Mouse (Mus musculus) forebrain, postnatal 0 days (tissue): ENCODE measurements at regions not wholly inside any gene's neighbourhood (a gene's known extent, or its start where the extent isn't known, plus 50 kb on each side); places are given as distances from the start of the nearest gene placed in this dataset.

ENCODE experiments used
- ATAC-seq: fragments of 200-750 bp; cut with Nextera tagmentation; 2 replicates; pipeline ENCODE4 v1.8.0; 2017; ENCODE audit warnings: mild to moderate bottlenecking, moderate library complexity
- DNase-seq: peaks from one replicate; pipeline ENCODE4 v3.0.0-alpha.2; 2015
- H3K27ac ChIP-seq: fragments of 300-500 bp; sonication (generic); 2 replicates; pipeline ENCODE4 v1.5.1; 2014; ENCODE audit warnings: low read depth, mild to moderate bottlenecking, antibody characterized with exemption, low read length, moderate library complexity, mixed read lengths
- H3K27me3 ChIP-seq: fragments of 300-500 bp; sonication (generic); 2 replicates; pipeline ENCODE4 v1.6.1; 2014; ENCODE audit warnings: mild to moderate bottlenecking, low read length, mixed read lengths; ENCODE audit not compliant: insufficient read depth
- H3K36me3 ChIP-seq: fragments of 300-500 bp; sonication (generic); 2 replicates; pipeline ENCODE4 v1.6.1; 2014; ENCODE audit warnings: mild to moderate bottlenecking, moderate library complexity; ENCODE audit not compliant: insufficient read depth
- H3K4me1 ChIP-seq: fragments of 300-500 bp; sonication (generic); 2 replicates; pipeline ENCODE4 v1.6.1; 2014; ENCODE audit warnings: antibody characterized with exemption; ENCODE audit not compliant: insufficient read depth
- H3K4me2 ChIP-seq: fragments of 300-500 bp; sonication (generic); 2 replicates; pipeline ENCODE4 v1.6.1; 2014; ENCODE audit warnings: low read depth, mild to moderate bottlenecking, moderate library complexity
- H3K4me3 ChIP-seq: fragments of 300-500 bp; sonication (generic); 2 replicates; pipeline ENCODE4 v1.5.1; 2014; ENCODE audit warnings: low read depth, low read length, mixed read lengths
- H3K9ac ChIP-seq: fragments of 300-500 bp; sonication (generic); 2 replicates; pipeline ENCODE4 v1.6.1; 2014; ENCODE audit warnings: mild to moderate bottlenecking
- H3K9me3 ChIP-seq: fragments of 300-500 bp; sonication (generic); 2 replicates; pipeline ENCODE4 v1.6.1; 2016; ENCODE audit warnings: low read length
- CTCF ChIP-seq: sonication (generic); IDR thresholded peaks from 2 replicates; pipeline ENCODE4 v1.5.1; 2016; ENCODE audit warnings: antibody characterized with exemption, control low read depth, low read depth
- WGBS: fragments of 180-500 bp; shearing (Covaris S2); extraction: QIAGEN DNeasy Blood & Tissue Kit; methylation state at CpG from one replicate; pipeline ENCODE4 v1.1.7; 2014; 5-methylcytosine and 5-hydroxymethylcytosine counted together

- H3K4me3 ChIP-seq, result no peak overlapping the region
- no peaks in the 10 kb centered on the region for H3K4me1 ChIP-seq
- no peaks in the 10 kb centered on the region for H3K36me3 ChIP-seq
- no peak overlapping the region for H3K4me2 ChIP-seq
- no peak overlapping the region for H3K9ac ChIP-seq
- peaks cover 76% of the 10 kb centered on the region for H3K27me3 ChIP-seq
- no peak for TF ChIP-seq CTCF
- H3K27ac ChIP-seq, result no peak overlapping the region
- DNase-seq (no peak), ATAC-seq (no peak)
- 79% methylated on average over 7 of the region's 7 CpGs for WGBS
- H3K9me3 ChIP-seq, result no peaks in the 10 kb centered on the region
Observed at GRCm38 (mm10) chr3:66739356-66740014, 241.7 kb upstream of the Rsrc1 start.

GRCm38 (mm10) chr3:66744133-66744913 lies 236.9 kb upstream of the Rsrc1 start:
- ATAC-seq, result no peak
- 78% methylated on average over 11 of the region's 11 CpGs for WGBS
- Histone ChIP-seq H3K4me1 (peaks cover 13% of the 10 kb centered on the region; the same call in 1 of the 2 replicates), H3K4me2 (no peak overlapping the region), H3K9ac (no peak overlapping the region), H3K27ac (no peak overlapping the region), H3K36me3 (no peaks in the 10 kb centered on the region), H3K27me3 (peaks cover 70% of the 10 kb centered on the region), H3K9me3 (no peaks in the 10 kb centered on the region), H3K4me3 (no peak overlapping the region)
- TF ChIP-seq CTCF, result no peak
- DNase-seq, result no peak

- no peak overlapping the region for H3K27ac ChIP-seq
- 11% methylated on average over 19 of the region's 19 CpGs for WGBS
- DNase-seq (peak; percentile 84), ATAC-seq (peak; percentile 92)
- H3K4me3 ChIP-seq, result peak overlapping the region; percentile 16
- H3K9ac ChIP-seq, result no peak overlapping the region
- H3K9me3 ChIP-seq, result no peaks in the 10 kb centered on the region
- H3K36me3 ChIP-seq, result no peaks in the 10 kb centered on the region
- no peak for TF ChIP-seq CTCF
- peak overlapping the region; percentile 46 for H3K4me2 ChIP-seq
- H3K27me3 ChIP-seq, result peaks cover 71% of the 10 kb centered on the region
- H3K4me1 ChIP-seq, result peaks cover 13% of the 10 kb centered on the region; the same call in 1 of the 2 replicates
Observed at GRCm38 (mm10) chr3:66746373-66747072, 234.7 kb upstream of the Rsrc1 start.

GRCm38 (mm10) chr3:66747073-66747710 lies 234.0 kb upstream of the Rsrc1 start:
- peak overlapping the region; percentile 16 for H3K4me3 ChIP-seq
- H3K27me3 ChIP-seq, result peaks cover 66% of the 10 kb centered on the region
- H3K4me2 ChIP-seq, result peak overlapping the region; percentile 46
- WGBS, result 15% methylated on average over 20 of the region's 20 CpGs
- H3K4me1 ChIP-seq, result peaks cover 13% of the 10 kb centered on the region; the same call in 1 of the 2 replicates
- no peaks in the 10 kb centered on the region for H3K9me3 ChIP-seq
- DNase-seq (no peak), ATAC-seq (peak; percentile 55)
- no peak for TF ChIP-seq CTCF
- H3K9ac ChIP-seq, result no peak overlapping the region
- H3K36me3 ChIP-seq, result no peaks in the 10 kb centered on the region
- no peak overlapping the region for H3K27ac ChIP-seq

GRCm38 (mm10) chr3:66758141-66758540 lies 223.0 kb upstream of the Rsrc1 start:
- ATAC-seq (no peak), DNase-seq (no peak)
- H3K4me3 ChIP-seq, result no peak overlapping the region
- no peak overlapping the region for H3K27ac ChIP-seq
- 83% methylated on average over 3 of the region's 3 CpGs for WGBS
- no peak overlapping the region for H3K4me2 ChIP-seq
- no peak overlapping the region for H3K9ac ChIP-seq
- peaks cover 18% of the 10 kb centered on the region for H3K27me3 ChIP-seq
- no peaks in the 10 kb centered on the region for H3K4me1 ChIP-seq
- TF ChIP-seq CTCF, result no peak
- no peaks in the 10 kb centered on the region for H3K36me3 ChIP-seq
- H3K9me3 ChIP-seq, result no peaks in the 10 kb centered on the region

- Histone ChIP-seq H3K27ac (no peak overlapping the region), H3K27me3 (peaks cover 28% of the 10 kb centered on the region), H3K4me2 (no peak overlapping the region), H3K4me3 (no peak overlapping the region), H3K9ac (no peak overlapping the region), H3K36me3 (no peaks in the 10 kb centered on the region), H3K9me3 (no peaks in the 10 kb centered on the region), H3K4me1 (no peaks in the 10 kb centered on the region)
- DNase-seq (no peak), ATAC-seq (no peak)
- TF ChIP-seq CTCF, result no peak
- 92% methylated on average over 4 of the region's 4 CpGs for WGBS
Observed at GRCm38 (mm10) chr3:66759841-66760240, 221.3 kb upstream of the Rsrc1 start.
